Mouse (Mus musculus) E14TG2a.4 (cell line): ENCODE data around the gene Mtor.

Experiments
- CTCF ChIP-seq: conservative IDR thresholded peaks from 2 replicates; pipeline ENCODE4 v1.5.1; 2014; ENCODE audit warnings: low read length
- NANOG ChIP-seq: IDR thresholded peaks from 2 replicates; pipeline ENCODE4 v1.6.1; 2014; ENCODE audit warnings: borderline replicate concordance, low read length, mixed read lengths
- POU5F1 ChIP-seq: IDR thresholded peaks from 2 replicates; pipeline ENCODE4 v1.6.1; 2014; ENCODE audit warnings: low read length, borderline replicate concordance

GRCm38 (mm10) chr4:148461772-148462171, 13.4 kb downstream of the Mtor start:
- TF ChIP-seq CTCF (peak; percentile 58), NANOG (no peak), POU5F1 (no peak)
